Mouse (Mus musculus): ENCODE data around the gene Gm10229. TPM values are rescaled to one million over a fixed set of nuclear protein-coding genes. Genes with fewer than 3 reads are reported as not detected.

Gm10229 gene
- total RNA-seq (2023), result not detected

GRCm38 (mm10) chr16:89014984-89015383 is at the start of gene Gm10229:
Gene Gm10229, plus strand, starts transcription at chr16:89015284.

DNA sequence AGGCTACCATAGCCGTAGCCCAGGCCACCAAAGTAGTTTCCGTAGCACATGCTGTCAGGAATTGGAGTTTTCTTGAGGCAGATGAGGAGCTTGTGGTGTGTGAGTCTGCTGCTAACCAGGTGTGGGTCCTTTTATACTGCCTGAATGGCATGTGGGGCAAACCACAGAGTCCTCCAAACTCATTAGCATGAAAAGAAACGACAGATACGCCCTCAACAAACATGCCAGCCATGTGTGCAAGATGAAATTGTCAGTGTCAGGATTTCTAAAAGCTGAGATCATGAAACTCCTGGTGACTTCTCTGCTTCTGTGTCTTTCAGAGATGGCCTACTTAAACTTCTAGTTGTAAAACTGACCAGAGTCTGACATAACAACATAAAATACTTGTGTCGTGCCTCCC is 4.4 kb upstream of the Gm10229 start, which contains the start of gene Krtap22-2:
TSS of gene Krtap22-2 (minus strand) at position 101 of the 400 bp plus-strand sequence.

DNA sequence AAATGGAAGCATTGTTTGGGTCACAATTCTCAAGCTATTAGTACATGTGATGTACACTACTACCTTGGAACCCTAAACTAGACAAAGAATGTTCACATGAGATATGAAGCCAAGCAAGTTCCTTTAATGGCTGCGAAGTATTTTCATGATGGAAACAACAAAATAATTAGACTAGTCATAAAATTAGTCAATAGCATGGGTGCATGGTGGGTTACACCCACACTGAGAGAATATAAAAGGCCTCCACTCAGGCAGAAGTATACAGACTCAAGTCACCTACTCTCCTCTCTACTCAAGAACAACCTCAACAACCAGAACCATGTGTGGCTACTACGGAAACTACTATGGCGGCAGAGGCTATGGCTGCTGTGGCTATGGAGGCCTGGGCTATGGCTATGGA is 16.3 kb downstream of the Gm10229 start, which contains the start of gene Krtap6-1:
TSS of gene Krtap6-1 (plus strand) at position 301 of the 400 bp plus-strand sequence.

DNA sequence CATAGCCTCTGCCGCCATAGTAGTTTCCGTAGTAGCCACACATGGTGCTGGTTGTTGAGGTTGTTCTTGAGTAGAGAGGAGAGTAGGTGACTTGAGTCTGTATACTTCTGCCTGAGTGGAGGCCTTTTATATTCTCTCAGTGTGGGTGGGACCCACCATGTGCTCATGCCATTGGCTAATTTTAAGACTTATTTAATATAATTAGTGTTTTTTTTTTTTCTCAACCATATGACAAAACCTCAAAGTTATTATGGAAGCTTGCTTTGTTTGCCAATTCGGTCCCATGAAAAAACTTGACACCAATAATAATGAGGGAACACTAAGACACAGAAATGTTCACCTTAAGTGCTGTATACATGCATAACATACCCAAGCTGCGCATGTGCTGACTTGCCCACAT is 26.3 kb downstream of the Gm10229 start, which contains the start of gene Gm10228:
TSS of gene Gm10228 (minus strand) at position 101 of the 400 bp plus-strand sequence.

DNA sequence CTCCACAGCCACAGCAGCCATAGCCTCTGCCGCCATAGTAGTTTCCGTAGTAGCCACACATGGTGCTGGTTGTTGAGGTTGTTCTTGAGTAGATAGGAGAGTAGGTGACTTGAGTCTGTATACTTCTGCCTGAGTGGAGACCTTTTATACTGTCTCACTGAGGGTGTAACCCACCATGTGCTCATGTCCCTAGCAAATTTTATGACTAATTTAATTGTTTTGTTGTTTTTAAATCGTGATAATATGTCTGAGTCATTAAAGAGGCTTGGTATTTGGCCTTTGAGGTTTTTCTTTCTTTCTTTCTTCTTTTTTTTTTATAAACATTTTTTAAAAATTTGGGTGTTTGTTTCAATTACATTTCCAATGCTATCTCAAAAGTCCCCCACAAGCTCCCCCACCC is 32.7 kb downstream of the Gm10229 start, which contains the start of gene Krtap6-5:
TSS of gene Krtap6-5 (minus strand) at position 101 of the 400 bp plus-strand sequence.

GRCm38 (mm10) chr16:89063902-89064301 is 48.8 kb downstream of the Gm10229 start, which contains the start of gene 1110025L11Rik:
Gene 1110025L11Rik, minus strand, starts transcription at chr16:89064002.

Other genes with a start within 250 kb of the Gm10229 start
- gene 2310057N15Rik, start 241.1 kb upstream of the Gm10229 start, total RNA-seq (2023), result not detected
- not detected for gene Gm5965, start 237.4 kb upstream of the Gm10229 start, total RNA-seq (2023)
- not detected for gene Gm20741, start 203.1 kb upstream of the Gm10229 start, total RNA-seq (2023)
- gene Krtap15, start 195.1 kb upstream of the Gm10229 start, total RNA-seq (2023), result not detected
- not detected for gene Krtap14, start 189.1 kb upstream of the Gm10229 start, total RNA-seq (2023)
- not detected for gene Krtap19-1, start 145.9 kb upstream of the Gm10229 start, total RNA-seq (2023)
- gene Krtap19-2, start 141.0 kb upstream of the Gm10229 start, total RNA-seq (2023), result not detected
- gene Krtap19-3, start 137.2 kb upstream of the Gm10229 start, total RNA-seq (2023), result not detected
- not detected for gene Krtap19-4, start 130.2 kb upstream of the Gm10229 start, total RNA-seq (2023)
- gene Krtap19-5, start 118.8 kb upstream of the Gm10229 start, total RNA-seq (2023), result not detected
- not detected for gene Krtap19-9b, start 83.0 kb upstream of the Gm10229 start, total RNA-seq (2023)
- not detected for gene Krtap16-3, start 52.4 kb upstream of the Gm10229 start, total RNA-seq (2023)
- gene Krtap22-2, start 4.5 kb upstream of the Gm10229 start, total RNA-seq (2023), result not detected
- gene Krtap6-1, start 16.4 kb downstream of the Gm10229 start, total RNA-seq (2023), result not detected
- gene Gm10228, start 26.2 kb downstream of the Gm10229 start, total RNA-seq (2023), result not detected
- gene Krtap6-5, start 32.6 kb downstream of the Gm10229 start, total RNA-seq (2023), result not detected
- gene 1110025L11Rik, start 48.7 kb downstream of the Gm10229 start, total RNA-seq (2023), result not detected
- not detected for gene Krtap6-3, start 68.7 kb downstream of the Gm10229 start, total RNA-seq (2023)
- gene Gm6358, start 125.6 kb downstream of the Gm10229 start, total RNA-seq (2023), result not detected
- gene Gm10061, start 135.8 kb downstream of the Gm10229 start, total RNA-seq (2023), result not detected
- not detected for gene Gm9789, start 142.7 kb downstream of the Gm10229 start, total RNA-seq (2023)
- gene Gm7735, start 154.2 kb downstream of the Gm10229 start, total RNA-seq (2023), result not detected
- gene 1110057P08Rik, start 159.5 kb downstream of the Gm10229 start, total RNA-seq (2023), result not detected
- not detected for gene Krtap20-2, start 190.6 kb downstream of the Gm10229 start, total RNA-seq (2023)